Mouse (Mus musculus): ENCODE measurements around the gene Ipcef1. TPM values are rescaled to one million over a fixed set of nuclear protein-coding genes. Genes with fewer than 3 reads are reported as not detected.

Gene Ipcef1
- polyA plus RNA-seq, 1 experiment, result 2.7 TPM

- H3K4me3 ChIP-seq (ENCODE audit: insufficient read depth, low read depth, low read length), result no peak overlapping the region
- 100% methylated on average over 1 of the region's 1 CpGs for WGBS
- TF ChIP-seq CTCF (conservative IDR thresholded peaks at IDR 0.05; ENCODE audit: insufficient read depth, insufficient read length, low read depth, low read length) (no peak), POLR2A (IDR thresholded peaks at IDR 0.05; ENCODE audit: low read depth, low read length) (no peak)
- H3K36me3 ChIP-seq (ENCODE audit: control insufficient read depth, insufficient read depth, low read length), result no peaks in the 10 kb centered on the region
- H3K4me1 ChIP-seq (ENCODE audit: control insufficient read depth, insufficient read depth, low read length), result no peaks in the 10 kb centered on the region
- DNase-seq, result no peak
- no peak overlapping the region for H3K27ac ChIP-seq (ENCODE audit: insufficient read depth, low read depth, low read length)
- H3K27me3 ChIP-seq (replicated peaks; ENCODE audit: control insufficient read depth, insufficient read depth, low read length), result no peaks in the 10 kb centered on the region
Measured at GRCm38 (mm10) chr10:6978733-6979132, 73.5 kb downstream of the Ipcef1 start.

GRCm38 (mm10) chr10:6977843-6978242, 74.4 kb downstream of the Ipcef1 start:
- no peaks in the 10 kb centered on the region for H3K27me3 ChIP-seq (replicated peaks; ENCODE audit: control insufficient read depth, insufficient read depth, low read length)
- WGBS, result 92% methylated on average over 2 of the region's 2 CpGs

GRCm38 (mm10) chr10:6968334-6968733, 83.9 kb downstream of the Ipcef1 start:
- 84% methylated on average over 1 of the region's 1 CpGs for WGBS
- Histone ChIP-seq H3K27me3 (replicated peaks; ENCODE audit: control insufficient read depth, insufficient read depth, low read length) (no peaks in the 10 kb centered on the region), H3K36me3 (ENCODE audit: control insufficient read depth, insufficient read depth, low read length) (no peaks in the 10 kb centered on the region)

More at GRCm38 (mm10) chr10:6977843-6978242, 74.4 kb downstream of the Ipcef1 start:
- no peak overlapping the region for H3K4me3 ChIP-seq (ENCODE audit: insufficient read depth, low read depth, low read length)
- H3K36me3 ChIP-seq (ENCODE audit: control insufficient read depth, insufficient read depth, low read length), result no peaks in the 10 kb centered on the region
- TF ChIP-seq POLR2A (IDR thresholded peaks at IDR 0.05; ENCODE audit: low read depth, low read length) (no peak), CTCF (conservative IDR thresholded peaks at IDR 0.05; ENCODE audit: insufficient read depth, insufficient read length, low read depth, low read length) (no peak)
- no peak overlapping the region for H3K27ac ChIP-seq (ENCODE audit: insufficient read depth, low read depth, low read length)
- no peak for DNase-seq
- H3K4me1 ChIP-seq (ENCODE audit: control insufficient read depth, insufficient read depth, low read length), result no peaks in the 10 kb centered on the region

GRCm38 (mm10) chr10:6967588-6968242, 84.6 kb downstream of the Ipcef1 start:
- WGBS, result 85% methylated on average over 8 of the region's 8 CpGs
- no peak for TF ChIP-seq CTCF (conservative IDR thresholded peaks at IDR 0.05; ENCODE audit: insufficient read depth, insufficient read length, low read depth, low read length)
- no peak for TF ChIP-seq POLR2A (IDR thresholded peaks at IDR 0.05; ENCODE audit: low read depth, low read length)

More at GRCm38 (mm10) chr10:6968334-6968733, 83.9 kb downstream of the Ipcef1 start:
- Histone ChIP-seq H3K4me3 (ENCODE audit: insufficient read depth, low read depth, low read length) (no peak overlapping the region), H3K27ac (ENCODE audit: insufficient read depth, low read depth, low read length) (no peak overlapping the region), H3K4me1 (ENCODE audit: control insufficient read depth, insufficient read depth, low read length) (no peaks in the 10 kb centered on the region)
- TF ChIP-seq CTCF (conservative IDR thresholded peaks at IDR 0.05; ENCODE audit: insufficient read depth, insufficient read length, low read depth, low read length) (no peak), POLR2A (IDR thresholded peaks at IDR 0.05; ENCODE audit: low read depth, low read length) (no peak)
- DNase-seq, result no peak

GRCm38 (mm10) chr10:6958791-6959190, 93.5 kb downstream of the Ipcef1 start:
- Histone ChIP-seq H3K27me3 (replicated peaks; ENCODE audit: control insufficient read depth, insufficient read depth, low read length) (no peaks in the 10 kb centered on the region), H3K27ac (ENCODE audit: insufficient read depth, low read depth, low read length) (no peak overlapping the region), H3K36me3 (ENCODE audit: control insufficient read depth, insufficient read depth, low read length) (no peaks in the 10 kb centered on the region), H3K4me3 (ENCODE audit: insufficient read depth, low read depth, low read length) (no peak overlapping the region), H3K4me1 (ENCODE audit: control insufficient read depth, insufficient read depth, low read length) (no peaks in the 10 kb centered on the region)
- TF ChIP-seq POLR2A (IDR thresholded peaks at IDR 0.05; ENCODE audit: low read depth, low read length) (no peak), CTCF (conservative IDR thresholded peaks at IDR 0.05; ENCODE audit: insufficient read depth, insufficient read length, low read depth, low read length) (no peak)
- WGBS, result 84% methylated on average over 5 of the region's 5 CpGs
- DNase-seq, result no peak

More at GRCm38 (mm10) chr10:6967588-6968242, 84.6 kb downstream of the Ipcef1 start:
- Histone ChIP-seq H3K27ac (ENCODE audit: insufficient read depth, low read depth, low read length) (no peak overlapping the region), H3K4me3 (ENCODE audit: insufficient read depth, low read depth, low read length) (no peak overlapping the region), H3K4me1 (ENCODE audit: control insufficient read depth, insufficient read depth, low read length) (no peaks in the 10 kb centered on the region), H3K27me3 (replicated peaks; ENCODE audit: control insufficient read depth, insufficient read depth, low read length) (no peaks in the 10 kb centered on the region), H3K36me3 (ENCODE audit: control insufficient read depth, insufficient read depth, low read length) (no peaks in the 10 kb centered on the region)
- no peak for DNase-seq

- 81% methylated on average over 2 of the region's 2 CpGs for WGBS
- TF ChIP-seq CTCF (conservative IDR thresholded peaks at IDR 0.05; ENCODE audit: insufficient read depth, insufficient read length, low read depth, low read length) (no peak), POLR2A (IDR thresholded peaks at IDR 0.05; ENCODE audit: low read depth, low read length) (no peak)
- H3K36me3 ChIP-seq (ENCODE audit: control insufficient read depth, insufficient read depth, low read length), result 0 out of 2 replicates have a peak, but pooled peaks cover 2% of the 10 kb centered on the region
- no peak overlapping the region for H3K4me3 ChIP-seq (ENCODE audit: insufficient read depth, low read depth, low read length)
- no peaks in the 10 kb centered on the region for H3K4me1 ChIP-seq (ENCODE audit: control insufficient read depth, insufficient read depth, low read length)
- H3K27ac ChIP-seq (ENCODE audit: insufficient read depth, low read depth, low read length), result no peak overlapping the region
- no peak for DNase-seq
- no peaks in the 10 kb centered on the region for H3K27me3 ChIP-seq (replicated peaks; ENCODE audit: control insufficient read depth, insufficient read depth, low read length)
Measured at GRCm38 (mm10) chr10:6956357-6956756, 95.9 kb downstream of the Ipcef1 start.

- TF ChIP-seq POLR2A (IDR thresholded peaks at IDR 0.05; ENCODE audit: low read depth, low read length), result no peak
- no peak for TF ChIP-seq CTCF (conservative IDR thresholded peaks at IDR 0.05; ENCODE audit: insufficient read depth, insufficient read length, low read depth, low read length)
- 0 out of 2 replicates have a peak, but pooled peaks cover 2% of the 10 kb centered on the region for H3K36me3 ChIP-seq (ENCODE audit: control insufficient read depth, insufficient read depth, low read length)
- no peak for DNase-seq
- H3K4me3 ChIP-seq (ENCODE audit: insufficient read depth, low read depth, low read length), result no peak overlapping the region
- H3K4me1 ChIP-seq (ENCODE audit: control insufficient read depth, insufficient read depth, low read length), result no peaks in the 10 kb centered on the region
- H3K27me3 ChIP-seq (replicated peaks; ENCODE audit: control insufficient read depth, insufficient read depth, low read length), result no peaks in the 10 kb centered on the region
- H3K27ac ChIP-seq (ENCODE audit: insufficient read depth, low read depth, low read length), result no peak overlapping the region
Measured at GRCm38 (mm10) chr10:6954533-6954932, 97.7 kb downstream of the Ipcef1 start.
